Mouse (Mus musculus): ENCODE measurements around the gene Gm813. TPM values are rescaled to one million over a fixed set of nuclear protein-coding genes. Genes with fewer than 3 reads are reported as not detected.

Gm813 gene
- polyA plus RNA-seq, 1 experiment = not detected

DNA sequence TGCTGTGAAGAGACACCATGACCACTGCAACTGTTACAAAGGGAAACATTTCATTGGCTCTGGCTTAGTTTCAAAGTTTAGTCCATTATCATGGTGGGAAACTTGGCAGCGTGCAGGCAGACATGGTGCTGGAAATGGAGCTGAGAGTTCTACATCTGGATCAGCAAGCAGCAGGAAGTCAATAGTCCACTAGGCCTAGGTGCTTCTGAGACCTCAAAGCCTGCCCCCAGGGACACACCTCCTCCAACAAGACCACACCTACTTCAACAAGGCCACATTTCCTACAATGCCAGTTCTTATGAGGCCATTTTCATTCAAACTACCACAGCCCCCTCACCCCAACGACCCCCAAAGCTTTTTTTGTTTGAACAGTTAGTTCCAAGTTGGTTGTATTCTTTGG is 13.0 kb upstream of the Gm813 start:
- 79% methylated on average over 2 of the region's 2 CpGs for WGBS
- TF ChIP-seq POLR2A (IDR thresholded peaks at IDR 0.05; ENCODE audit: control insufficient read depth, extremely low read depth, insufficient read depth, low read length, poor library complexity) = no peak
- Histone ChIP-seq H3K27ac (ENCODE audit: control insufficient read depth, insufficient read depth, low read length) (no peak overlapping the region), H3K27me3 (ENCODE audit: control insufficient read depth, insufficient read depth, low read length) (no peaks in the 10 kb centered on the region), H3K4me1 (replicated peaks; ENCODE audit: control insufficient read depth, insufficient read depth, low read length) (no peaks in the 10 kb centered on the region), H3K36me3 (ENCODE audit: control insufficient read depth, insufficient read depth, low read length) (no peaks in the 10 kb centered on the region), H3K4me3 (ENCODE audit: control insufficient read depth, insufficient read depth, low read length) (no peak overlapping the region)
- no peak for DNase-seq

DNA sequence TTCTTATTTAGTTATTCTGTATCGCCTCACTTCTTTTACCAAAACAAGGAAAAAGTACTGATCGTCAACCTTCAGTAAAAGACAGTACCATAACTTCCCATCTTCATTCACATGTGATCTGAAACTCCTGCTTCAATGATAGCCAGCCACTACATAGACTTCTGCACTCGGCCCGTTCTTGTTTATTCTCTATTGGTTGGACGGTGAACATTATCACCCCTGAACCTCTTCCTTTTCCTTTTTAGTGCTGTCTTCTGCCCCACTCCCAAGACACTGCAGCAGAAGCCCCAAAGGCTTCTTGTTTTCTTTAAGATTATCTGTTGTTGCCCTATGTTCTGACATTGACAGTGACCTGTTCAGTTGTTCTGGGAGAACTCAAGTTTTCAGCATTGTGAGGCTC is 12.2 kb upstream of the Gm813 start:
- TF ChIP-seq POLR2A (IDR thresholded peaks at IDR 0.05; ENCODE audit: control insufficient read depth, extremely low read depth, insufficient read depth, low read length, poor library complexity) = no peak
- TF ChIP-seq CTCF (IDR thresholded peaks at IDR 0.05; ENCODE audit: borderline replicate concordance, control insufficient read depth, extremely low read depth, insufficient read depth, low read length, poor library complexity) = no peak
- H3K4me3 ChIP-seq (ENCODE audit: control insufficient read depth, insufficient read depth, low read length) = no peak overlapping the region
- WGBS = 92% methylated on average over 5 of the region's 5 CpGs
- H3K27ac ChIP-seq (ENCODE audit: control insufficient read depth, insufficient read depth, low read length) = no peak overlapping the region
- no peaks in the 10 kb centered on the region for H3K27me3 ChIP-seq (ENCODE audit: control insufficient read depth, insufficient read depth, low read length)
- H3K36me3 ChIP-seq (ENCODE audit: control insufficient read depth, insufficient read depth, low read length) = no peaks in the 10 kb centered on the region
- H3K4me1 ChIP-seq (replicated peaks; ENCODE audit: control insufficient read depth, insufficient read depth, low read length) = no peaks in the 10 kb centered on the region
- DNase-seq = no peak

- DNase-seq = no peak
- Histone ChIP-seq H3K27me3 (ENCODE audit: control insufficient read depth, insufficient read depth, low read length) (no peaks in the 10 kb centered on the region), H3K4me3 (ENCODE audit: control insufficient read depth, insufficient read depth, low read length) (no peak overlapping the region), H3K36me3 (ENCODE audit: control insufficient read depth, insufficient read depth, low read length) (no peaks in the 10 kb centered on the region), H3K27ac (ENCODE audit: control insufficient read depth, insufficient read depth, low read length) (no peak overlapping the region), H3K4me1 (replicated peaks; ENCODE audit: control insufficient read depth, insufficient read depth, low read length) (no peaks in the 10 kb centered on the region)
- 89% methylated on average over 1 of the region's 2 CpGs for WGBS
- TF ChIP-seq POLR2A (IDR thresholded peaks at IDR 0.05; ENCODE audit: control insufficient read depth, extremely low read depth, insufficient read depth, low read length, poor library complexity) (no peak), CTCF (IDR thresholded peaks at IDR 0.05; ENCODE audit: borderline replicate concordance, control insufficient read depth, extremely low read depth, insufficient read depth, low read length, poor library complexity) (no peak)
These were observed 11.5 kb upstream of the Gm813 start for GRCm38 (mm10) chr16:58628336-58628680.

DNA sequence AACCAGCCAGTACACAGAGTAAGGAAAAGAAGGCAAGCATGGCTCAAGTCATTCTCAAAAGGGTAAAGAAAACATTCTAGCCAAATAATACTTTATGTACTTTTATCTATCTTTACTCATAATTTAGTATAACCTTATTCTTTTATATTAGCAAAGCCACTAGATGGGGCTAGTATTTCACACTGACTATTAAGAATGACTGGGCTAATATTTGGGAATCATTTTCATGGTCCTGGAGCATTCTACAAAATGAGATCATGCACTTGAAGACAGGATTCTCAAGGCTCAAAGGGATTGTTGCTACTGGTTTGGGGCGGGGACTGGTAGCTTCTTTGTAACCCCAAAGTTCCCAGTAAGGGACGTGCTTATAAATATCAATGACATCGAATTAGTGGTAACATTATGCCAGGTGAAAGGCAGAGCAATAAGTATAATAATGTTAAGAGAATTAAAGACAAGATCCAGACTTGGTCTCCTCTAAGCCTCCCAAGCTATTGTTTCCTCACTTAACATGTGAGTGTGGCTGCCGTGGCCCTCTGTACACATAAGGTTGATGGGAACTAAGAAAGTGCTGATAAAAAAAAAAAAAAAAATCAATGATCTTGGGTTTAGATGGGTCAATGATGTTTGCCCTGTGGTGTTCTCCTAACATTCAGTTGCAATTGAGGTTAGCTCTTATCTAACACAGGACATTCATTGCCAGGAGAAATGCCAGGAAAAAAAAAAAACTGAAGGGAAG is 11.0 kb upstream of the Gm813 start:
- WGBS = 95% methylated on average over 4 of the region's 4 CpGs
- no peak overlapping the region for H3K4me3 ChIP-seq (ENCODE audit: control insufficient read depth, insufficient read depth, low read length)
- H3K27me3 ChIP-seq (ENCODE audit: control insufficient read depth, insufficient read depth, low read length) = no peaks in the 10 kb centered on the region
- H3K27ac ChIP-seq (ENCODE audit: control insufficient read depth, insufficient read depth, low read length) = no peak overlapping the region
- DNase-seq = no peak
- no peak for TF ChIP-seq CTCF (IDR thresholded peaks at IDR 0.05; ENCODE audit: borderline replicate concordance, control insufficient read depth, extremely low read depth, insufficient read depth, low read length, poor library complexity)
- no peak for TF ChIP-seq POLR2A (IDR thresholded peaks at IDR 0.05; ENCODE audit: control insufficient read depth, extremely low read depth, insufficient read depth, low read length, poor library complexity)
- no peaks in the 10 kb centered on the region for H3K4me1 ChIP-seq (replicated peaks; ENCODE audit: control insufficient read depth, insufficient read depth, low read length)
- H3K36me3 ChIP-seq (ENCODE audit: control insufficient read depth, insufficient read depth, low read length) = no peaks in the 10 kb centered on the region

DNA sequence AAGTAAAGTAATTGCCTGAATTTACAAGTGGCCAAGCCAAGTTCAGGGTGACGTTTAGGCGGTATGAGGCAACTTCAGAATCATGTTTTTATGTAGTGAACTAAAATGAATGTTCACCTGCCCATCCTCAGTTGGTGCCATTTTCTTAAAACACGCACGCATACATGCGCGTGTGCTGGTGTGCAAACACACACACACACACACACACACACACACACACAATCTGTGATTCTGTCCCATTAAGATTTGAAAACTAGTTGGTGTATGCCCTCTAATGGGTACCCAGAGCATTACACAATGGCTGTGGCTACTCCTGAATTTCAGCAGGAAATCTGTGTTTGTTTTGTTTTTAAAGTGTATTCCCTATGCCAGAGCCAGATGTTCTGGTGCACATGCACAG is 7.2 kb upstream of the Gm813 start:
- Histone ChIP-seq H3K27me3 (ENCODE audit: control insufficient read depth, insufficient read depth, low read length) (no peaks in the 10 kb centered on the region), H3K4me3 (ENCODE audit: control insufficient read depth, insufficient read depth, low read length) (no peak overlapping the region), H3K4me1 (replicated peaks; ENCODE audit: control insufficient read depth, insufficient read depth, low read length) (no peaks in the 10 kb centered on the region), H3K27ac (ENCODE audit: control insufficient read depth, insufficient read depth, low read length) (no peak overlapping the region), H3K36me3 (ENCODE audit: control insufficient read depth, insufficient read depth, low read length) (no peaks in the 10 kb centered on the region)
- 78% methylated on average over 6 of the region's 6 CpGs for WGBS
- peak; percentile 10 for DNase-seq
- no peak for TF ChIP-seq CTCF (IDR thresholded peaks at IDR 0.05; ENCODE audit: borderline replicate concordance, control insufficient read depth, extremely low read depth, insufficient read depth, low read length, poor library complexity)
- no peak for TF ChIP-seq POLR2A (IDR thresholded peaks at IDR 0.05; ENCODE audit: control insufficient read depth, extremely low read depth, insufficient read depth, low read length, poor library complexity)

GRCm38 (mm10) chr16:58623114-58623513 is 6.3 kb upstream of the Gm813 start:
- Histone ChIP-seq H3K27me3 (ENCODE audit: control insufficient read depth, insufficient read depth, low read length) (no peaks in the 10 kb centered on the region), H3K36me3 (ENCODE audit: control insufficient read depth, insufficient read depth, low read length) (no peaks in the 10 kb centered on the region), H3K4me3 (ENCODE audit: control insufficient read depth, insufficient read depth, low read length) (no peak overlapping the region), H3K27ac (ENCODE audit: control insufficient read depth, insufficient read depth, low read length) (no peak overlapping the region), H3K4me1 (replicated peaks; ENCODE audit: control insufficient read depth, insufficient read depth, low read length) (no peaks in the 10 kb centered on the region)
- no peak for DNase-seq
- 89% methylated on average over 4 of the region's 4 CpGs for WGBS
- no peak for TF ChIP-seq CTCF (IDR thresholded peaks at IDR 0.05; ENCODE audit: borderline replicate concordance, control insufficient read depth, extremely low read depth, insufficient read depth, low read length, poor library complexity)
- TF ChIP-seq POLR2A (IDR thresholded peaks at IDR 0.05; ENCODE audit: control insufficient read depth, extremely low read depth, insufficient read depth, low read length, poor library complexity) = no peak

DNA sequence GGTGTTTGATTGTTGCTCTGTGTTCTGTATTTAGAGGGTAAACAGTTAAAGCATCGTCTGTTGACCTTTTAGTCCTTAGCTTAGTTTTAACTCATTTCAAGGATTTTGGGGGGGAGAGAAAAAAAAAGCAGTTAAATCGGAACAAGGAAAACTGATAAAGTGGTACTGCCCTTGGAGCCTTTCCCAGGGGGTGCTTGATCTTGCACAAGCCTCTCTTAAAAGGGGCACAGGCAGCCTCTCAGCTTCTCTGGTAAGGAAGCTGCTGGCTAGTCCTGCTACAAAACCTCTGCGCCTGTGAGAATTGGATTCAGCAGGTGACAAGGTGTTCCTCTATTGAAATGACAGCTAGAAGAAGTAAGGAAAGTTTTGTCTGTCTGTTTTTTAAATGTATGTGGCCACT is 5.6 kb upstream of the Gm813 start:
- TF ChIP-seq CTCF (IDR thresholded peaks at IDR 0.05; ENCODE audit: borderline replicate concordance, control insufficient read depth, extremely low read depth, insufficient read depth, low read length, poor library complexity) = no peak
- no peak for TF ChIP-seq POLR2A (IDR thresholded peaks at IDR 0.05; ENCODE audit: control insufficient read depth, extremely low read depth, insufficient read depth, low read length, poor library complexity)
- WGBS = 94% methylated on average over 3 of the region's 3 CpGs
- no peak overlapping the region for H3K4me3 ChIP-seq (ENCODE audit: control insufficient read depth, insufficient read depth, low read length)
- DNase-seq = no peak
- H3K27me3 ChIP-seq (ENCODE audit: control insufficient read depth, insufficient read depth, low read length) = no peaks in the 10 kb centered on the region
- H3K4me1 ChIP-seq (replicated peaks; ENCODE audit: control insufficient read depth, insufficient read depth, low read length) = no peaks in the 10 kb centered on the region
- H3K27ac ChIP-seq (ENCODE audit: control insufficient read depth, insufficient read depth, low read length) = no peak overlapping the region
- H3K36me3 ChIP-seq (ENCODE audit: control insufficient read depth, insufficient read depth, low read length) = no peaks in the 10 kb centered on the region

Measured in thymus, adult 2 months (tissue).